Mouse (Mus musculus) megakaryocyte, embryonic 14.5 days (primary cell): Measurements from ENCODE around the gene Gm28551. TPM values are rescaled to one million over a fixed set of nuclear protein-coding genes. Genes with fewer than 3 reads are reported as not detected.

ENCODE experiments used
- H3K27me3 ChIP-seq: replicated peaks from 2 replicates; pipeline ENCODE3; 2012; ENCODE audit warnings: inconsistent platforms
- H3K36me3 ChIP-seq: replicated peaks from 2 replicates; pipeline ENCODE3; 2012; ENCODE audit warnings: low read length, inconsistent platforms, mixed read lengths
- H3K4me1 ChIP-seq: 2 replicates; pipeline ENCODE4 v1.6.1; 2012; ENCODE audit warnings: inconsistent platforms
- H3K4me3 ChIP-seq: replicated peaks from 2 replicates; pipeline ENCODE3; 2012; ENCODE audit warnings: moderate library complexity, mild to moderate bottlenecking, inconsistent platforms
- H3K9me3 ChIP-seq: 2 replicates; pipeline ENCODE4 v1.6.1; 2012; ENCODE audit warnings: inconsistent platforms
- FLI1 ChIP-seq: IDR thresholded peaks from 2 replicates; pipeline ENCODE4 v1.6.1; 2012; ENCODE audit warnings: low read length, inconsistent platforms, mixed read lengths
- GATA1 ChIP-seq: IDR thresholded peaks from 3 replicates; pipeline ENCODE4 v1.6.1; 2012; ENCODE audit warnings: mixed read lengths, low read length, inconsistent platforms, borderline replicate concordance
- polyA plus RNA-seq: library from polyadenylated mRNA; stranded (reverse); fragments of >175 nt; gene quantifications from 2 replicates; pipeline ENCODE4 v1.2.3, GENCODE M21; 2012; ENCODE audit warnings: low replicate concordance; ENCODE audit not compliant: insufficient read depth

The Gm28551 gene
- polyA plus RNA-seq, 1 experiment: not detected

DNA sequence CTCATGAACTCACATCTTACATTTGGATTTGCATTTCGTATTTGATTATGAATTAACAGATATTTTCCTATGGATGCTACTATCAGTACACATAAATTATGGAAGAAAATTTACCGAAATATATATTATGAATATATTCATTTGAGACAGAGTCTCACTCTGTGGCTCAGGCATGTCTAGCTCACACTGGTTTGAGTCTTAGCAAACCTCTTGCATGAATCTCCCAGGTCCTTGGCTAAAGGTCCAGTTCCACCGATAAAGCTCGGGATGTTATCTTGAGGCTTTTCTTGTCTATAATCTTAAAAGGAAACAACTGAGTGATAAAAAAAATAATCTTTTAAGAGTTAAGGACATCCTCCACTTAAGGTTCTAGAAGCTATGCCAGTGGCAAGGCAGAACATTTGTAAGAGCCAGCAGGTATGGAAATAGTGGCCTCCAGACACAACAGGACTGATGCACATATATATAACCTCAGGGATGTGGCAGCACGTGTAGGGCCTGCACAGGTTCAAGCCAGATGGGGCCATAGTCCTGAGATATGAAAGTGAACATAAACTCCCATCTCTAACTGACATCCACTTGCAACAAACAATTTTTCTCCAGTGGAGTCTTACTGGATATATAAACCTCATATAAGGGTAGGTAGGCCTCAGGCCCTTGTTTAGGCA lies 27.5 kb downstream of the Gm28551 start:
- H3K4me1 ChIP-seq: peaks cover 19% of the 10 kb centered on the region
- H3K4me3 ChIP-seq: no peak overlapping the region
- H3K27me3 ChIP-seq: no peaks in the 10 kb centered on the region
- peaks cover 56% of the 10 kb centered on the region for H3K36me3 ChIP-seq
- H3K9me3 ChIP-seq: no peaks in the 10 kb centered on the region
- TF ChIP-seq FLI1 (no peak), GATA1 (no peak)

DNA sequence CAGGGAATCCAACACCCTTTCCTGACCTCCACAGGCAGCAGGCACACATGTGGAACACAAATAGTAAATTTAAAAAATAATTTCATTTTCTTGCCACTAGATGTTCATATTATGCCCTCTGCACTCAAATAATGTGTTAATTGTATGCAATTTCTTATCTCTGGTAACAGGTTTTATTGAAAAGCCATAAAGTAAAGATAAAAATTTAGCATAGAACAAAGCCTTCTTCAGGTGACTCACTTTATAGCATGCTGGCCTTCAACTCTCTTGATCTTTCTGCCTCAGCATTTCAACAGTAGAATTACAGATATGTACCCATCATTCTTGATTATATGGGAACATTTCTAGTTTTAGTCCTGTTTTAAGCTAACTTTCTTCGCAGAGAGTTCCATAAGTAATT lies 28.2 kb downstream of the Gm28551 start:
- H3K36me3 ChIP-seq: peaks cover 63% of the 10 kb centered on the region
- H3K4me1 ChIP-seq: peaks cover 19% of the 10 kb centered on the region
- no peak overlapping the region for H3K4me3 ChIP-seq
- no peak for TF ChIP-seq GATA1
- no peak for TF ChIP-seq FLI1
- no peaks in the 10 kb centered on the region for H3K27me3 ChIP-seq
- H3K9me3 ChIP-seq: no peaks in the 10 kb centered on the region

DNA sequence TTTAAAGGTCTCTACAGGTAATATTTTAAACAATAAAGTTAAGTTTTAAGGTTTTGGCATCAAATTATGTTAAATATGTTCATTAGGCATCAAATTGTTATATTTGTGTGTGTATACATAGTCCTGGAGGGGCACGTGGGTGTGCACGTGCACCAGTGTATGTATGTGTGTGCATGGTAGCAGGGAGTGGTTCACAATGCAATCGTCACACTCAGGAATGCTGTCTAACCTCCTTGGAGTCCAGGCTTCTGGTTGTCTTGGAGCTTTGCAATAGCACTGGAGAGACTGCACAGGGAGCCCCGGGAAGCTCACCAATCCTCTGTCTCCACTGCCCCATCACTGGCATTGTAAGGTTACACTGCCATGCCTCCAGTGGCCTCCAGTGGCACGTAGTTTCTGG lies 29.2 kb downstream of the Gm28551 start:
- Histone ChIP-seq H3K4me3 (no peak overlapping the region), H3K36me3 (peaks cover 72% of the 10 kb centered on the region), H3K27me3 (no peaks in the 10 kb centered on the region), H3K9me3 (no peaks in the 10 kb centered on the region), H3K4me1 (peaks cover 17% of the 10 kb centered on the region)
- no peak for TF ChIP-seq FLI1
- TF ChIP-seq GATA1: no peak

DNA sequence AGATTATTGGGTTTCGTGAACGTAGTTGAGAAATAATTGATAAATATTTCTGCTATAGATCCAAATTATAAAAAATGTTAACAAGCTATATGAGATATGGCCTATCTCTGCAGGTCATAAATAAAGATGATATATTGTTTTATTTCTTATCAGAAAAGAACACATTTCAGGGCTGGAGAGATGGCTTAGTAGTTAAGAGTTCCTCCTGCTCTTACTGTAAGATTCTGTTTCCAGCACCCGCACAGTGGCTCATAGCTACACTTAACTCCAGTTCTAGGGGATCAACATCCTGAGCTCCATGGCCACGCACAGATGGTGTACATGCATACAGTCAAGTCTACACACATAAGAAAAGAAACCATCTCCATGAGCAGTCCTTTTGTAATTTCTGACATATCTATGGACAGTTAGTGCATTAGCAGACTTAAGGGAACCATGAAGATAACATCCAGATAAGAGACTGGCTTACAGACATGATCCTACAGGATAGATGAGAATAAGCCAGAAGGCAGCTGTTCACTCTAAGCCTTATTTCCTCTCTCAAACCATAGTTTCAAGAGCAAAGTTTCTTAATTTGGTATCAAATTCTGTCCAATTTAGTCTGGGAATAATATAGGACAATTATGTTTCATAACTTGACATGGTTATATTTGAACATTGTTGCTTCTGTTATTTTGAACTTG lies 30.7 kb downstream of the Gm28551 start:
- TF ChIP-seq FLI1 (no peak), GATA1 (no peak)
- Histone ChIP-seq H3K4me3 (no peak overlapping the region), H3K9me3 (no peaks in the 10 kb centered on the region), H3K4me1 (peaks cover 19% of the 10 kb centered on the region), H3K36me3 (peaks cover 83% of the 10 kb centered on the region), H3K27me3 (no peaks in the 10 kb centered on the region)

DNA sequence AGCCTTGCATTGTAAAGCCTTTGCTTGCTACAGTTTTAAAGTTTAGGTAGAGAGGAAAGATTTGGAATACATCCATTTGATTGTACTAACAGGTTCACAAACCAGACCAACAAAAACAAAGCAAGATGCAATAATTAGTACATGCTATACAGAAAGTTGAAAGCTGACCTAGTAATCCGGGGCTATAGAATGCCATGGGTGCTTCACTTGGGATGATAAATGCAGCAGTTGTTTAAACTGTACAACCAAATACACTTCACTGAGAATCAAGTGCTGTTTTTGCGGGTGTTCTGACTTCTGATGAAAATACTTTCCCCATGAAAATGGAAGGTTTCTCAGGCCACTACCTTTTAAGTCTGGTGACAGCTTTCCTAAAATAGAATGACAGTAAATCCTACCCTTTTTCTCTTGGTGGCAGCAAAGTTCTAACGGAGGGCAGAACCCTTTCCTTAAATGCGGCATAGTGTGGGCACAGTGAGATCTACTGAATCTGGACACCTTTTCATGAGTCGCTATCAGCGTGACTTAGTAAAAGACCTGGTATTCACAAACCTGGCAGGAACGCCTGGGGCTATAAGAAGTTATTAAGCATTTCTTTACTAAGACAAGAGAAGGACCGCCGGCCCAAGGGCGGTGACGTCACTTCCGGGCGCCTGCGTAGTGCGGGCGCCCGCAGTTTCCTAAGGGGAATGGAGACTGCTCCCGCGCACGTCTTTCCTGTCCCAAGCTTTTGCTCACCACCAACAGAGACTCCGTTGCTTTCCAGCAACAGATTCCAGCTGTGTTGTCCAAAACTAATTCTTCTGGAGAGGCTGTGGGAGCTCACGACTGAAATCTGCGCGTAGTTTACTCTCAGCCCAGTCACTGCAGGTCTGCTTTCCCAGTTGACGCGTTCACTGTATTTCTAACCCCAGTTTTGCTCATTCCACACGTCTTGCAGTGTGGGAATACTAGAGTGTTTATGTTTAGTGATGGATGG lies 39.2 kb downstream of the Gm28551 start, which contains the start of gene Osgepl1:
Gene Osgepl1, plus strand, starts transcription at position 636 of the 979 bp plus-strand sequence.
- H3K36me3 ChIP-seq: peaks cover 50% of the 10 kb centered on the region
- no peaks in the 10 kb centered on the region for H3K9me3 ChIP-seq
- peak within 1 kb of the TSS; percentile 95 for H3K4me3 ChIP-seq
- TF ChIP-seq FLI1: peak; percentile 60; the same call in 1 of the 2 replicates
- no peak for TF ChIP-seq GATA1
- peaks cover 31% of the 10 kb centered on the region for H3K4me1 ChIP-seq
- H3K27me3 ChIP-seq: no peaks in the 10 kb centered on the region

DNA sequence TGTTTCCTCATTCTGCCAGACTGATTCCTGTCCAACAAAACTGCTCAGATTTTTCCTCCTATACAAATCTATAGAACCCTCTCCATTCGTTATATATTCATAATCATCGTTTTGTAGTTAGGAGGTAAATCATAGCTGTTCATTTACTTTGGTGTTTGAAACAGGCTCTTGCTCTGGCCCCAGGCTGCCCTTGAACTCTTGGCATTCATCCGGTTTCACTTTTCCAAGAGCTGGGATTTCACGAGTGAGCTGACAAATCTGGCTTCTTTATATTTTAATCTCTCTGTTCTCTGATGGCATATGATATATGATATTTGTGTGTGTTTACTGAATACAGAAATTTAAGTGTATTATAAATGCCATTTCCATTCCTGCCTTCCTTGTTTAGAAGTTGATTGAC lies 52.0 kb downstream of the Gm28551 start:
- Histone ChIP-seq H3K4me1 (peaks cover 42% of the 10 kb centered on the region), H3K36me3 (peaks cover 63% of the 10 kb centered on the region), H3K27me3 (no peaks in the 10 kb centered on the region), H3K4me3 (no peak overlapping the region), H3K9me3 (no peaks in the 10 kb centered on the region)
- no peak for TF ChIP-seq GATA1
- TF ChIP-seq FLI1: no peak

DNA sequence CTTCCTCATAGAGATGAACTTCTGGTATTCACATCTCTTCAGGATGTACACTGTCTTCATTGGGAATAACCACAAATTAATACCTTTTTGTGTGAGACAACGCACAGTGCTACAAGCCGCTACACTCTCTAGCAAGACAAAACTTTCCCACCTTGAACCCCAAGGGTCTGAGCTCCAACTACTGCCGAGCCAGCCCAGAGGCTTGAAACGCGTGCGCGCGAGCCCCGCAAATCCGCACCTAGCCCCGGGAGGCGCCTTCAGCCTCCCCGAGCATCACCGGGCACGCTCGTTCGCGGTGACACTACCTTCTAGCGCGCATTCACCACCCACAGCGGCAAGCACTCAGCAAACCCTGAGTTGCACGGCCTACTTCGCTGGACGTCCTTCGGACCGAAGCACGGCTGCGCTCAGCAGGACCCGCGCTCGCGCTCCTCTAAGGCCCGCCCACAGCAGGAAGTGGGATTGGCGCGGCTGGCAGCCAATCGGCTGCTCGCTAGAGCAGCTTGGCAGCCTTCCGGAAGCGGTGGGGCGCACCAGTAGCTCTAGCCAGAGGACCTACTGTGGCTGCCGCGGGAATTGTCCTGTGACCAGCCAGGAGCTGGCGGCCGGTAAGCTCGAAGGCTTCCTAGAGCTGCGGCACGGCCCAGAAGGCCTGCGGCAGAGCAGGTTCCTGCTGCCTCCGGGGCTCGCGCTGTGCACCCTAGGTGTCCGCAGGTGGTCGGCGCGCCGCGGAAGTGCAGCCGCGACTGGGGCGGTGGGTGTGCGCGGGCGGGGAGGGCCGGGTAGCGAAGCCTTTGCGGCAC lies 55.7 kb downstream of the Gm28551 start, which contains the start of the genes Pms1, Ormdl1 and Gm28778:
Gene Pms1, minus strand, starts transcription at position 438 of the 803 bp plus-strand sequence.
Gene Ormdl1, plus strand, starts transcription at position 515 of the 803 bp plus-strand sequence.
Gene Gm28778, plus strand, starts transcription at position 531 of the 803 bp plus-strand sequence.
- H3K9me3 ChIP-seq: no peaks in the 10 kb centered on the region
- peak within 1 kb of the TSS; percentile 99 for H3K4me3 ChIP-seq
- peaks cover 57% of the 10 kb centered on the region for H3K4me1 ChIP-seq
- H3K36me3 ChIP-seq: peaks cover 32% of the 10 kb centered on the region
- TF ChIP-seq FLI1 (no peak), GATA1 (no peak)
- no peaks in the 10 kb centered on the region for H3K27me3 ChIP-seq

DNA sequence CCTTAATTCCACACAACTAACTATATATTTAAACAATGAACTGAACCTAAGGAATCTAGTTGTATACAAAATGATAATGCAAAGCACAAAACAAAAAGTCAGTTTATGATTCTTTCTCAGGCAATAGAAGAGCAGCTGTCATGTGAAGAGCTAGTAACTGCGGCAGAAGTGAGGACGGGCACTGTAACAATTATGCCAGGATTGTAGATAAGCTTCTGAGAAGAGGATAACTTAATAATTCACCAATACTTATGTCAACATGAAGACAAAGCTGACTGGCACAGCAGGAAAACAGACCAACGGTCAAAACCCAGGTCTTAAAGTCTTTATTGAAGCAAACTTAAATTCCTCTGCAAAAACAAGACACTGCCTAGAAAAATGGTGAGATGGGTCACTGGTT lies 61.3 kb downstream of the Gm28551 start:
- Histone ChIP-seq H3K27me3 (no peaks in the 10 kb centered on the region), H3K4me1 (peaks cover 38% of the 10 kb centered on the region), H3K36me3 (peaks cover 23% of the 10 kb centered on the region), H3K4me3 (no peak overlapping the region), H3K9me3 (no peaks in the 10 kb centered on the region)
- TF ChIP-seq FLI1 (no peak), GATA1 (no peak)

Other genes with a start within 250 kb of the Gm28551 start
- not detected in 2 replicates for gene 1700019A02Rik, start 165.0 kb downstream of the Gm28551 start, polyA plus RNA-seq
- gene Pms1, start 55.6 kb downstream of the Gm28551 start, polyA plus RNA-seq: 0.23 TPM in 1 of 2 replicates, not detected in the other
- gene Ormdl1, start 55.6 kb downstream of the Gm28551 start, polyA plus RNA-seq: 0.66 TPM in 1 of 2 replicates, not detected in the other
- not detected in 2 replicates for gene Gm28778, start 55.6 kb downstream of the Gm28551 start, polyA plus RNA-seq
- 0.89 TPM in 1 of 2 replicates, not detected in the other for gene Osgepl1, start 39.0 kb downstream of the Gm28551 start, polyA plus RNA-seq
- gene Asdurf, start within 50 bp of the Gm28551 start, polyA plus RNA-seq: 11.0 TPM in 1 of 2 replicates, not detected in the other
- gene Asnsd1, start 85 bp upstream of the Gm28551 start, polyA plus RNA-seq: 0.91 and 8.5 TPM in 2 replicates